8 mouse cellular contexts compared by ENCODE assay signal in the genomic region with DNA sequence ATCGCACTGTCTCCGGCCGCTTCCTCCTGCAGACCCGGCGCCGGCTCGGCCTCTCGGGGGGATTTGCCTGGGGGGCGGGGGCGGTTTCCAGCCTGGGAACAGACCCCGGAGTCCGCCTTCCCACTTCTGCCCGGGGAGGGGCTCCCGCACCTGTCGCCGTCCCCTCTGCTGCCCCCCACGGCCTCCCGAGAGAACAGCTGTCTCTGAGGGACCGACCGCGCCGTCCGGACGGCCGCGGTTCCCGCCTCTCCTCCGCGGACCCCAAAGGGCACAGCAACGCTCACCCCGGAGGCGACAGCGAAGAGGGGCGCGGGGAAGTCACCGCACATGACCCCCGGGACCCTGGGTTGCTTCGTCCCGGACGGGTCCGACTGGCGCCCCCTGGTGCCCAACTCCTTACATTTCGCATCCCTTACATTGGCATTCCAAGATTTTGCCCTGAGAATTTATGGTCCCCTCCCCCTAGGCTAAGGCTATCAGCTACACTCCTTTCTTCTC. TPM values are rescaled to one million over a fixed set of nuclear protein-coding genes. Genes with fewer than 3 reads are reported as not detected.
DNase-seq lines count a peak whose midpoint lies in the region; ATAC-seq and TF ChIP-seq lines count a peak whose summit lies in the region.

No protein-coding gene starts in this region.

- H3K27ac ChIP-seq in ES-Bruce4 (ENCODE audit: insufficient read depth, low read length), result peak overlapping the region; percentile 79
- H3K27ac ChIP-seq in embryonic facial prominence, embryonic 15.5 days (replicated peaks), result peak overlapping the region; percentile 92
- no peak overlapping the region for H3K27ac ChIP-seq in heart, embryonic 16.5 days (ENCODE audit: low read length)

- peaks cover 6% of the 10 kb centered on the region for H3K4me1 ChIP-seq in ES-Bruce4 (ENCODE audit: control insufficient read depth, insufficient read depth, low read length)
- H3K4me1 ChIP-seq in embryonic facial prominence, embryonic 15.5 days, result peaks cover 25% of the 10 kb centered on the region
- H3K4me1 ChIP-seq in heart, embryonic 16.5 days (ENCODE audit: control insufficient read depth, insufficient read depth, low read length), result 0 out of 2 replicates have a peak, but pooled peaks cover 3% of the 10 kb centered on the region

- H3K36me3 ChIP-seq in ES-Bruce4 (ENCODE audit: control insufficient read depth, insufficient read depth, low read length, poor library complexity, severe bottlenecking), result no peaks in the 10 kb centered on the region
- H3K36me3 ChIP-seq in embryonic facial prominence, embryonic 15.5 days, result no peaks in the 10 kb centered on the region
- H3K36me3 ChIP-seq in heart, embryonic 16.5 days (ENCODE audit: control insufficient read depth, insufficient read depth), result no peaks in the 10 kb centered on the region

- peak overlapping the region; percentile 91 for H3K9ac ChIP-seq in ES-Bruce4 (ENCODE audit: low read depth, poor library complexity, severe bottlenecking)
- peak overlapping the region; percentile 10 for H3K9ac ChIP-seq in embryonic facial prominence, embryonic 15.5 days
- peak overlapping the region; percentile 74 for H3K9ac ChIP-seq in heart, embryonic 16.5 days (ENCODE audit: low read length)

- H3K27me3 ChIP-seq in ES-Bruce4 (ENCODE audit: control insufficient read depth, insufficient read depth, low read length, poor library complexity, severe bottlenecking), result no peaks in the 10 kb centered on the region
- H3K27me3 ChIP-seq in embryonic facial prominence, embryonic 15.5 days, result peaks cover 32% of the 10 kb centered on the region
- H3K27me3 ChIP-seq in heart, embryonic 16.5 days (ENCODE audit: control insufficient read depth, insufficient read depth, low read length), result peaks cover 7% of the 10 kb centered on the region; the same call in 1 of the 2 replicates

- no peaks in the 10 kb centered on the region for H3K9me3 ChIP-seq in ES-Bruce4 (replicated peaks; ENCODE audit: control insufficient read depth, insufficient read depth, low read length, poor library complexity, severe bottlenecking)
- H3K9me3 ChIP-seq in embryonic facial prominence, embryonic 15.5 days (replicated peaks), result no peaks in the 10 kb centered on the region
- no peaks in the 10 kb centered on the region for H3K9me3 ChIP-seq in heart, embryonic 16.5 days (replicated peaks; ENCODE audit: control insufficient read depth, low read length)

- WGBS in embryonic facial prominence, embryonic 15.5 days, result under 1% methylated on average over 41 of the region's 43 CpGs
- under 1% methylated on average over 43 of the region's 43 CpGs for WGBS in heart, embryonic 16.5 days

- peak; percentile 65 for TF ChIP-seq CTCF in ES-Bruce4 (IDR thresholded peaks at IDR 0.05; ENCODE audit: low read depth, low read length)

- no peak for TF ChIP-seq EP300 in ES-Bruce4 (IDR thresholded peaks at IDR 0.05; ENCODE audit: insufficient read depth, low read depth, low read length)

- peak; percentile 71 to 86 for DNase-seq in adrenal gland, postnatal 36 days
- peak; percentile 78 for DNase-seq in kidney, postnatal 14 days
- DNase-seq in lung, postnatal 14 days, result peak; percentile 76
- DNase-seq in retina, embryonic 14.5 days (ENCODE audit: low spot score), result peak; percentile 89
- peak; percentile 48 to 63 for DNase-seq in urinary bladder, postnatal 36 days (ENCODE audit: low spot score in 2 of 2)

- TF ChIP-seq POLR2A in ES-Bruce4 (IDR thresholded peaks at IDR 0.05; ENCODE audit: insufficient read depth, low read length), result no peak

- ATAC-seq in embryonic facial prominence, embryonic 15.5 days (ENCODE audit: insufficient number of reproducible peaks, low FRiP score, low TSS enrichment, low read depth), result 0 out of 2 replicates have a peak, but pooled peaks have one; percentile 29
- ATAC-seq in heart, embryonic 16.5 days (replicated peaks; ENCODE audit: extremely low read depth, insufficient read depth, low FRiP score), result peak; percentile 59

- H3K4me2 ChIP-seq in embryonic facial prominence, embryonic 15.5 days (replicated peaks), result peak overlapping the region; percentile 83
- H3K4me2 ChIP-seq in heart, embryonic 16.5 days (ENCODE audit: low read depth, low read length), result peak overlapping the region; percentile 99

- H3K4me3 ChIP-seq in ES-Bruce4 (ENCODE audit: low read depth, low read length), result peak overlapping the region; percentile 91
- H3K4me3 ChIP-seq in embryonic facial prominence, embryonic 15.5 days (replicated peaks), result peak overlapping the region; percentile 64
- peak overlapping the region; percentile 76 for H3K4me3 ChIP-seq in heart, embryonic 16.5 days (ENCODE audit: low read length)

RNA-seq across cellular contexts. Expression of a gene that starts 0.8 kb away (rescaled TPM):
- polyA plus RNA-seq in ES-Bruce4 (2011; ENCODE audit: insufficient read depth, insufficient read length, low read depth, missing spikeins), result 39.4 and 41.7 TPM in 2 replicates
- 1 to 10 TPM; 2.2 to 2.3 TPM for total RNA-seq in adrenal gland, postnatal 36 days (2021)
- polyA plus RNA-seq in embryonic facial prominence, embryonic 15.5 days (2015; fragmentation: Nextera tagmentation; extraction: Ambion mirVana), result 23.9 and 25.8 TPM in 2 replicates
- polyA plus RNA-seq in heart, embryonic 16.5 days (2015; fragmentation: Nextera tagmentation; extraction: Ambion mirVana), result 3.9 and 5.4 TPM in 2 replicates

RNA-seq across cellular contexts. Expression of a gene that starts 24.5 kb away (rescaled TPM):
- 366 and 396 TPM in 2 replicates for polyA plus RNA-seq in ES-Bruce4 (2011; ENCODE audit: insufficient read depth, insufficient read length, low read depth, missing spikeins)
- 10 to 100 TPM; 83.1 to 89.4 TPM for total RNA-seq in adrenal gland, postnatal 36 days (2021)
- polyA plus RNA-seq in embryonic facial prominence, embryonic 15.5 days (2015; fragmentation: Nextera tagmentation; extraction: Ambion mirVana), result 186 and 189 TPM in 2 replicates
- 125 and 150 TPM in 2 replicates for polyA plus RNA-seq in heart, embryonic 16.5 days (2015; fragmentation: Nextera tagmentation; extraction: Ambion mirVana)

RNA-seq across cellular contexts. Expression of a gene that starts 36.3 kb away (rescaled TPM):
- polyA plus RNA-seq in ES-Bruce4 (2011; ENCODE audit: insufficient read depth, insufficient read length, low read depth, missing spikeins), result 1,832 and 1,959 TPM in 2 replicates
- total RNA-seq in adrenal gland, postnatal 36 days (2021), result 100 to 1,000 TPM; 697 to 707 TPM
- polyA plus RNA-seq in embryonic facial prominence, embryonic 15.5 days (2015; fragmentation: Nextera tagmentation; extraction: Ambion mirVana), result 833 and 868 TPM in 2 replicates
- polyA plus RNA-seq in heart, embryonic 16.5 days (2015; fragmentation: Nextera tagmentation; extraction: Ambion mirVana), result 316 and 332 TPM in 2 replicates

RNA-seq across cellular contexts. Expression of a gene that starts 41.1 kb away (rescaled TPM):
- 3,771 and 3,978 TPM in 2 replicates for polyA plus RNA-seq in ES-Bruce4 (2011; ENCODE audit: insufficient read depth, insufficient read length, low read depth, missing spikeins)
- total RNA-seq in adrenal gland, postnatal 36 days (2021), result 1,000 to 10,000 TPM; 2,845 to 2,862 TPM
- 4,202 and 4,259 TPM in 2 replicates for polyA plus RNA-seq in embryonic facial prominence, embryonic 15.5 days (2015; fragmentation: Nextera tagmentation; extraction: Ambion mirVana)
- polyA plus RNA-seq in heart, embryonic 16.5 days (2015; fragmentation: Nextera tagmentation; extraction: Ambion mirVana), result 1,776 and 2,205 TPM in 2 replicates

RNA-seq across cellular contexts. Expression of a gene that starts 42.7 kb away (rescaled TPM):
- 22.4 and 24.6 TPM in 2 replicates for polyA plus RNA-seq in ES-Bruce4 (2011; ENCODE audit: insufficient read depth, insufficient read length, low read depth, missing spikeins)
- total RNA-seq in adrenal gland, postnatal 36 days (2021), result 10 to 100 TPM; 11.9 to 15.2 TPM
- 15.8 and 16.0 TPM in 2 replicates for polyA plus RNA-seq in embryonic facial prominence, embryonic 15.5 days (2015; fragmentation: Nextera tagmentation; extraction: Ambion mirVana)
- polyA plus RNA-seq in heart, embryonic 16.5 days (2015; fragmentation: Nextera tagmentation; extraction: Ambion mirVana), result 8.4 and 9.5 TPM in 2 replicates

Comparison
In these comparisons a context has a peak if more than half of its experiments do, and no peak if none do; other contexts are left out.
1. H3K9ac ChIP-seq: peak in every context shown above with its lines; median percentile 91 in ES-Bruce4; 74 in heart, embryonic 16.5 days; 10 in embryonic facial prominence, embryonic 15.5 days.